Mouse (Mus musculus): Measurements from ENCODE around the gene Abi3bp.

The Abi3bp gene

GRCm38 (mm10) chr16:56518024-56518423 lies 40.3 kb downstream of the Abi3bp start:
- DNase-seq = peak; percentile 37

DNA sequence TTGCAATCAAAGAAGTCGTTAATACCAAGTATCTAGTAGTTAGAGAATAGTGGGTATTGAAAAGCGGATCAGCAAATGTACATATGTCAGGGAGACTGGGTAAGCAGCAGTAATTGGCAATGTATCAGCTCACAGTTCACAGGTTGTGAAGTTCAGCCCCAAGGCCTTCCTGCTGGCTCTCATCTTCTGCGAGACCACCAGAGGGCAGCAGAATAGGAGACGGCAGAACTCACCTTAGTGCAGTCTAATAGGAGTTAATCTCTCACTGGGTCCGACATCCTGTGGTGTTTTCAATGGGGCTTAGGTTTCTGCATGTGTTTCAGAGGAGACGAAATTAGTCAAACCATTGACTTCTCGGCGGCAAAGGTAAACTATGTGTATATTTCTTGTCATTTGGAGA lies 46.7 kb downstream of the Abi3bp start:
- DNase-seq = no peak

- no peak for DNase-seq
Observed at GRCm38 (mm10) chr16:56526482-56526881, 48.8 kb downstream of the Abi3bp start.

DNA sequence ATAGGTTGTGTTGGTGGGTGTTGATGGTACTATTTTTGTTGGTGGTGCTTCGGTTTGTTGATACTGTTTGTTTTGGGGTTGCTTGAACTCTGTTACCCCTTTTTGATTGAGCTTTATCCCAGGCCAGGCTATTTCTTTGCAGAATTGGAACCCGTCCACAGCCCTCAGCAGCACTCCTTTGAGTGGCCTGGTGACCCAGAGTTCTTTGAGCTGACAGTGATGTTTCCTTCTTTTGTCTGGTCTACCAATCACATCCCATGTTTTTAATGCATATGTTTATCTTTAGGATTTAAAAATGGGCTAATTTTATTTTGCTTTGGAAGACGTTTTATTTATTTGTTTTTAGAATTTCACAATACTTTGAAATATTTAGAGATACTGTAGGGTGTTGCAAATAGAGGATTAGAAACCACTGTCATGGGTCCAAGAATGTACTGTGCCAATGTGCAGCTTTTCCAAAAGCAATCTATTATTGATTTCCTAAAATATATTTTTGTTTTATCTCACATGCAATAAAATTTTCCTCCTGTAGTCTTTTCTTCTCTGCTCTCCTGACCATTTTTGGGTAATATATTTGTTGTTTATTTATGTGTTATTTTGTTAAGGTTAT lies 50.5 kb downstream of the Abi3bp start:
- no peak for DNase-seq

- DNase-seq = peak; percentile 9
Observed at GRCm38 (mm10) chr16:56579536-56579935, 101.9 kb downstream of the Abi3bp start.

DNA sequence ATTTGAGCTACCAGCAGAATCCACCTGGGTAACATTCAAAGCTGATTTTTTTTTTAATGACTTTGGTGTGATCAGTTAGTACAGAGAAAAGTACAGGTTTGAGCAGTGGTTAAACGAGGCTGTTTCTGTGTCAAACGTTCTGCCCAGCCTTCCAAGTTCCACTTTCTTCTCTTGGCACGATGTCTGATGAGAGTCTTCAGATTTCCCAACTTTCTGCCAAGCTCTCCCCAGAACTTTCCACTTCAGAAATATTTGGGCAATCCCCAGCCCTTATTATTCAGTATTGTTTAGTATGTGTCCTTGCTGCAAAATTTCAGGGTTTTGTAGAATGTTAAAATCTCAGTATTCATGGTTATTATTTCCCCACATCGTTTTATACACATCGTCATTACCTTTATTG lies 115.9 kb downstream of the Abi3bp start:
- no peak for DNase-seq

- DNase-seq = no peak
Observed at GRCm38 (mm10) chr16:56594866-56595265, 117.2 kb downstream of the Abi3bp start.

GRCm38 (mm10) chr16:56598427-56598826 lies 120.7 kb downstream of the Abi3bp start:
- DNase-seq = no peak

DNA sequence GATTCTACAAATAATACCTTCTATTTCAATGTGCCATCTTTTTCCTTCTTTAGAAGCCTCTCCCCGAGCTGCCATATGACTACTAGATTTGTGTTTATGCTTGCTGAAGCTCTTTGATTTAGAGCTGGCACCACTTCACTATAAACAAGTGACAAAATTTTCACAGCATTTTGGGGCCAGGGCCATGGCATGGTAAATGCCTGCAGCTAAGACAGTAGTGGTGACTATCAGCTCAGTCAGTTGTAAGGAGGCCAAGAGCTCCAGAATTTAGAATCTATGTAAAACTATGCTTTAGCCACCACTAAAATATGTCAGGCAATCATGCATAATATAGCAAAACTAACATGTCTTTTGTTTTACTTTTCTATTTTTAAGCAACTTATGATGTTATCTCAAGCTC lies 124.7 kb downstream of the Abi3bp start:
- DNase-seq = no peak

DNA sequence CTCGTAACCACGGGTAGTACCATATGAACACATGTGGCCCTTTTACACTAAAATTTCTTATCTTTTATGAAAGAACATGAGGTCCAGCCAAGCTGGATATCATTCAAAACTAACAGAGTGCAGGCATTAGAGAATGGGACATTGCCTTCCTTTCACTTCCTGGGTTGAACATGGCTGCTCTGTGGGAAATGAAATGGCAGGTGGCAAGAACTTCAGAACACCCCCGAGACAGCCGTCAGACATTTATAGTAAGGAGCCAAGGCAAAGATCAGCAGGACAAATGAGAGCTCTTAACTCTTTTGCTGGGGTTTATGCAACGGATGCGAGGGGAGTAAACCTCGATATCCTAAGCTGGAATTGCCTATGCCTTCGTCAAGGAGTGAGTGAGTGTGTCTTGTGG lies 132.9 kb downstream of the Abi3bp start:
- no peak for DNase-seq

GRCm38 (mm10) chr16:56611096-56611867 lies 133.6 kb downstream of the Abi3bp start:
- no peak for DNase-seq

DNA sequence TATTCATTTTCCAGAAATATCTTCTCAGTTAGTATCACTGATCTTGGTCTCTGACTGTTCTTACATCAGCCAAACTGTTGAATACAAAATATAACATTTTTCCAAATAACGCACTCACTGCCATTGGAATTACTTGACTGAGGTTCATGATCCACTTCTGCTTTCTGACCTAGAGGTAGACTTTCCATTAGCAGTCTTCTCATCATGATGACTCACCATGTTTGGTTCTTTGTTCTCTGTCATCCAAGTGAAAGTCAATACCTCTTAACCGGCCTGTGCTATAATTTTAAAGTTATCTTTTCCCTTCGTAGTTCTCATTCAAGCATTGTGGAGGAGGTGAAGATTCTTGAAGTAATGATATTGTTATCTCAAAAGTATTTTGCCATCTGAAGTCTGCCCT lies 160.9 kb downstream of the Abi3bp start:
- DNase-seq = no peak

GRCm38 (mm10) chr16:56645251-56645650 lies 167.6 kb downstream of the Abi3bp start:
- DNase-seq = peak; percentile 4

- no peak for DNase-seq
Observed at GRCm38 (mm10) chr16:56646382-56647172, 168.9 kb downstream of the Abi3bp start.

DNA sequence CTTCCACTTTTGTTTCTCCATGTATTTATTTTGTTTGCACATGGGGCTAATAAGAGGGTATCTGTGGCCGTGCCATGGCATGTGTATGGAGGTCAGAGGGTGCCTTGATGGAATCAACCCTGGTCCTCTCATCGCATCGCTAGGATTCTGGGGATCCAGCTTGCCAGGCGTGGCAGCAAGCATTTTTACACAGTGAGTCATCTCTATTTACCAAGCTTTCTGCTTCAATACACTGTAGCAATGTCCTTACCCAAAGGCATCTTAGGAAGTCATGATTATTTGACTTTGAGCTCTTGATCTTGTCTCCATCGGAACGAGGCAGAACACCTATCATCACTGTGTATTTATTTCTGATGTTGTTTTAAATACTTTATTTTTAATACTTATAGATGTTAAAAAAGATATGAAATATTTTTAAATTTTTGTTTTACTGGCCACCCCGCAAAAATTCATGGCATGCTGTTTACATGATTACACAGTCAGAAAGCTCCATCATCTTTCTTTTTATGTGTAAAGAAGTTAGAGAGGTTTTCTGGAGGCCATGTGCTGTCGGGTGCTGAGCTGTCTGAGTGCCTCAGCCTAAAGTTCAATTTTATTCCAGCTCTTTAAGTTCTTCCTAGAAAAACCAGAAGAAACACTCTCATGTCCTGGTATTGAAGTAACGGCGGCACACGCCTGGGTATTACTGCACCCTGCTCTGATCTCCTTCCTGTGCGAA lies 177.7 kb downstream of the Abi3bp start:
- no peak for DNase-seq

GRCm38 (mm10) chr16:56658866-56659265 lies 181.2 kb downstream of the Abi3bp start:
- DNase-seq = no peak

DNA sequence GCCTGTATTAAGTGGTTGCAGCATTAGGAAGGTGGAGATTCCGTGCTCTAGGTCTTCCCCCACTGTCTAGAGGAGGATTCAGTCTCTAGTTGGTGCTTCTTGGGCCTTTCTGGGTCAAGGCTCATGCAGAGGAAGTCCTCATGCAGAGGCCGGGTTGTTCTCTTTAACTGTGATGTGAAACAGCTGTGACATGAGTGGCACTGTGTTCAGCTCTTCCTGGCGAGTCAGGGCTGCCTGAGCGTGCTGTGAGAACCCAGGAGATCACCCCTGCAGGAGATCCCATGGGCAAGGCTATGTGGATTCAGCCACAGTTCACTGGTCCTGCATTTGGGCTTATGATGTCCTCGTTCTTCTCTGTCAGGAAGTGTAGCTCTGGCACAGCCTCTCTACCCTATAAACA lies 191.8 kb downstream of the Abi3bp start:
- no peak for DNase-seq

DNA sequence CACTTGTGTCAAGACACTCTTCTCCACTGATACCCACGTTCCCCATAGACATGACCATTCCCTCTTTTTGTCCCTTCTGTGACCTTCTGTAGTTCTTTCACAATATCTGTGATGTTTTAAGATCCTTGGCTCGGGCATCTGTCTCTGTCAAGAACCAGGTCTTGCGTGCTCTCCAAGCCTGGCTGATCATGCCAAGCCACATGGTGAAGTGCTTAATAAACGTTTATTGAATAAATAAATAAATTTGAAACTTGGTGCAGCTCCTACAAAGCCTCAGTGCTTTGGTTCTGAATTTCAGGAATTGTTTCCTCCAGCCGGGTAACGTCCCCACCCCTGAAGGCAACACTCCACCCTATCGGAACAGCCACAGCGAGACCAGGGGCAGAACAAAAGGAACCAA lies 193.3 kb downstream of the Abi3bp start:
- peak; percentile 53 for DNase-seq

DNA sequence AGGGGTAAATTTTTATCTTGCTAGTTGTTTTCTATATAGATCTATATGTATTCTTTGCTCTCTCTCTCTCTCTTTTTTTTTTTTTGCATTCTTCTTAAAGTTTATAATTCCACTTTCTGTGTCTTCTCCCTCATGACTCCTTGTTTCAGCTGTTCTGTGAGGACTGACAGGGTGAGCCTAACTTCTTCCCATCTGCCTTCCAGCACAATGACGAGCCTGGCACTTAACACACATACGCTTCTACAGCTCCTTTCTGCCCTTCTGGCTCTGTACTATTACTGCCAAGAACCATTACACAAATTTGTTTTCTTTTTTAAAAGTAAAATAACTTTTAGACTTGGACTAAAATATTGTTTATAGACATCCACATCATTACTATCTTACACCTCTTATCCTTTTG lies 195.7 kb downstream of the Abi3bp start:
- no peak for DNase-seq

GRCm38 (mm10) chr16:56677146-56677545 lies 199.5 kb downstream of the Abi3bp start:
- peak; percentile 43 for DNase-seq

- no peak for DNase-seq
Observed at GRCm38 (mm10) chr16:56681010-56681645, 203.4 kb downstream of the Abi3bp start.

DNA sequence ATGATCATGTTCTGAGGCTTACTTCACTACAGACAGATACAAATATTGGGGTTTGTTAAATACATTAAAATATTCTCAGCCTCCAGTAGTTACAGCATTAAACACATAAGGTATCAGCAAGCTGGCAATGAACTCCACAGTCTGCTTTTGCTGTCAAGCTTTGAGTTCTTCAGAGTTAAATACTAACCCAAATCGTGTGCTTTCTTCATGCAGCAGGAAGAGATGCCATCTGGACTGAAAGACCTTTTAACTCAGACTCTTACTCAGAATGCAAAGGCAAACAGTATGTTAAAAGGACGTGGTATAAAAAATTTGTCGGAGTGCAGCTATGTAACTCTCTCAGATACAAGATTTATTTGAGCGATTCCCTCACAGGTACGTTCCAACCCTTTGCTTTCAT lies 209.1 kb downstream of the Abi3bp start:
- no peak for DNase-seq

GRCm38 (mm10) chr16:56690715-56691114 lies 213.0 kb downstream of the Abi3bp start:
- DNase-seq = no peak
